Mouse (Mus musculus) ES-Bruce4 (cell line): Measurements from ENCODE around the gene Trim46.

ENCODE experiments used
- CTCF ChIP-seq: IDR thresholded peaks from one replicate; pipeline ENCODE4 v1.8.1; 2011; ENCODE audit warnings: low read depth, low read length
- EP300 ChIP-seq: IDR thresholded peaks from 2 replicates; pipeline ENCODE4 v1.6.1; 2011; ENCODE audit warnings: low read depth, low read length; ENCODE audit not compliant: insufficient read depth
- POLR2A ChIP-seq: IDR thresholded peaks from one replicate; pipeline ENCODE4 v1.8.1; 2011; ENCODE audit warnings: low read length; ENCODE audit not compliant: insufficient read depth

- no peak for TF ChIP-seq CTCF
- TF ChIP-seq POLR2A, result no peak
- TF ChIP-seq EP300, result no peak
These were observed 8.4 kb downstream of the Trim46 start for GRCm38 (mm10) chr3:89237682-89238081.
